Mouse (Mus musculus): ENCODE results near the gene Mtx3. TPM values are rescaled to one million over a fixed set of nuclear protein-coding genes. Genes with fewer than 3 reads are reported as not detected.

Mtx3 gene
- polyA plus RNA-seq, 1 experiment: 0.01 TPM

GRCm38 (mm10) chr13:92880589-92880988 lies 36.0 kb downstream of the Mtx3 start:
- Histone ChIP-seq H3K4me3 (replicated peaks) (no peak overlapping the region), H3K9me3 (ENCODE audit: control insufficient read depth, low read length) (no peaks in the 10 kb centered on the region), H3K4me1 (ENCODE audit: control insufficient read depth) (no peaks in the 10 kb centered on the region), H3K27me3 (ENCODE audit: control insufficient read depth) (no peaks in the 10 kb centered on the region), H3K36me3 (ENCODE audit: control insufficient read depth) (no peaks in the 10 kb centered on the region)
- TF ChIP-seq TAL1 (IDR thresholded peaks at IDR 0.05; ENCODE audit: low read length) (no peak), GATA1 (IDR thresholded peaks at IDR 0.05; ENCODE audit: low read length) (no peak)

- Histone ChIP-seq H3K4me3 (replicated peaks) (no peak overlapping the region), H3K36me3 (ENCODE audit: control insufficient read depth) (no peaks in the 10 kb centered on the region), H3K4me1 (ENCODE audit: control insufficient read depth) (no peaks in the 10 kb centered on the region), H3K27me3 (ENCODE audit: control insufficient read depth) (no peaks in the 10 kb centered on the region), H3K9me3 (ENCODE audit: control insufficient read depth, low read length) (no peaks in the 10 kb centered on the region)
- TF ChIP-seq TAL1 (IDR thresholded peaks at IDR 0.05; ENCODE audit: low read length) (no peak), GATA1 (IDR thresholded peaks at IDR 0.05; ENCODE audit: low read length) (no peak)
Measured at GRCm38 (mm10) chr13:92882271-92882985, 37.9 kb downstream of the Mtx3 start.

- H3K36me3 ChIP-seq (ENCODE audit: control insufficient read depth): no peaks in the 10 kb centered on the region
- H3K27me3 ChIP-seq (ENCODE audit: control insufficient read depth): no peaks in the 10 kb centered on the region
- no peak overlapping the region for H3K4me3 ChIP-seq (replicated peaks)
- no peak for TF ChIP-seq GATA1 (IDR thresholded peaks at IDR 0.05; ENCODE audit: low read length)
- no peak for TF ChIP-seq TAL1 (IDR thresholded peaks at IDR 0.05; ENCODE audit: low read length)
- no peaks in the 10 kb centered on the region for H3K9me3 ChIP-seq (ENCODE audit: control insufficient read depth, low read length)
- no peaks in the 10 kb centered on the region for H3K4me1 ChIP-seq (ENCODE audit: control insufficient read depth)
Measured at GRCm38 (mm10) chr13:92882986-92883720, 38.6 kb downstream of the Mtx3 start.

DNA sequence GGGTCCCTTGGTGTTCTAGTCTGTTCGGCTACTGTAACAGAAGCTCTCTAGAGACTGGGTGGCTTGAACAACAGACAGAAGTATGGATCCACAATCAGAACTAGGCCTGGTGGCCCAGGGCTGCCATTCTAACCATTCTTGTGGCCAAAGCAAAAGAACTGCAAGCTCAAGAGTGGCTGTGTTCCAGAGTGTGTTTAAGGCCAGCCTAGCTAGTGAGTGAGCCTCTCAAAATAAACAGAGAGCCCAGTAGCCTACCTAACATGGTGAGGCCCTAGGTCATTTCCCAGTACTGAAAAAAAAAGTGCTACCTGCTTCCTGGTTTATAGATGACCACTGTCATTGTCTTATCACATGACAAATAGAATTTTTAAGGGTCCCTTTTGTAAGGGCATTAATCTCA lies 39.6 kb downstream of the Mtx3 start:
- TF ChIP-seq TAL1 (IDR thresholded peaks at IDR 0.05; ENCODE audit: low read length): no peak
- no peak for TF ChIP-seq GATA1 (IDR thresholded peaks at IDR 0.05; ENCODE audit: low read length)
- H3K4me3 ChIP-seq (replicated peaks): no peak overlapping the region
- H3K36me3 ChIP-seq (ENCODE audit: control insufficient read depth): no peaks in the 10 kb centered on the region
- no peaks in the 10 kb centered on the region for H3K9me3 ChIP-seq (ENCODE audit: control insufficient read depth, low read length)
- no peaks in the 10 kb centered on the region for H3K4me1 ChIP-seq (ENCODE audit: control insufficient read depth)
- no peaks in the 10 kb centered on the region for H3K27me3 ChIP-seq (ENCODE audit: control insufficient read depth)

- Histone ChIP-seq H3K9me3 (ENCODE audit: control insufficient read depth, low read length) (no peaks in the 10 kb centered on the region), H3K36me3 (ENCODE audit: control insufficient read depth) (no peaks in the 10 kb centered on the region), H3K4me1 (ENCODE audit: control insufficient read depth) (no peaks in the 10 kb centered on the region), H3K4me3 (replicated peaks) (no peak overlapping the region), H3K27me3 (ENCODE audit: control insufficient read depth) (no peaks in the 10 kb centered on the region)
- TF ChIP-seq TAL1 (IDR thresholded peaks at IDR 0.05; ENCODE audit: low read length) (no peak), GATA1 (IDR thresholded peaks at IDR 0.05; ENCODE audit: low read length) (no peak)
Measured at GRCm38 (mm10) chr13:92884930-92885329, 40.4 kb downstream of the Mtx3 start.

DNA sequence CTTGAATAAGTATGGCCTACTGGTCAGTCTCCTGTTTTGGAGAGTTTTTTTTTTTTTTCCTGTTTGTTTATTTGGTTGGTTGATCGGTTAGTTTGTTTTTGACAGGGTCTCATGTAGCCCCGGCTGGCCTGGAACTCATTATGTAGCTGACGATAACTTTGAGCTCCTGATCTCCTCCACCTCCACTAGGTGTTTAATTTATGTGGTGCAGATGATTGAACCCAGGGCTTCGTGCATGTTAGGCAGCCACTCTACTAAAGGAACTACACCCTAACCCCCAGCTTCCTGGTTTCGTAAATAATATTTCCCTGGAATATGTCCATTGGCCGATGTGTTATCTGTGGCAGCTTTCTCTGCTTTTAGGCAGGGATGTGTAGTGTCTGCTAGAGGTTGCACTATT lies 54.5 kb downstream of the Mtx3 start:
- H3K4me1 ChIP-seq (ENCODE audit: control insufficient read depth): no peaks in the 10 kb centered on the region
- no peak overlapping the region for H3K4me3 ChIP-seq (replicated peaks)
- TF ChIP-seq GATA1 (IDR thresholded peaks at IDR 0.05; ENCODE audit: low read length) (no peak), TAL1 (IDR thresholded peaks at IDR 0.05; ENCODE audit: low read length) (no peak)
- H3K36me3 ChIP-seq (ENCODE audit: control insufficient read depth): no peaks in the 10 kb centered on the region
- H3K9me3 ChIP-seq (ENCODE audit: control insufficient read depth, low read length): no peaks in the 10 kb centered on the region
- no peaks in the 10 kb centered on the region for H3K27me3 ChIP-seq (ENCODE audit: control insufficient read depth)

DNA sequence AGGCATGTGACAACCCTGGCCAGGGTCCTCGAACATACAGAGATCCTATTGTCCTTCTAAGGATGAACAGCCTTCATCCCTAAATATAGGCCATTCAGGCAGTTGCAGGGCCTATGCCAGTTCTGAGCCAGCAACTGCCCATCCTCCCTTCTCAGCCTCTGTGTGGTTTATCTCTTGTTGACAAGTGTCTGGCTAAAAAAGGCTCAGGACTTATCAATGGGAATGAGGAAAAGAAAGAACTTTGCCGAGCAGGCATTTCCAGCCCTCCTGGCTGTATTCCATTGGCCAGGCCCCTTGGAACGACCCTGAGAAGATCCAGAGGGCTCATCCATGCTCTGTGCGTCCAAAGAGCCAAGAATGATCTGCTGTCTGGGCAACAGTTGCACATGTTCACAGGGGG lies 58.7 kb downstream of the Mtx3 start:
- Histone ChIP-seq H3K27me3 (ENCODE audit: control insufficient read depth) (no peaks in the 10 kb centered on the region), H3K4me1 (ENCODE audit: control insufficient read depth) (no peaks in the 10 kb centered on the region), H3K4me3 (replicated peaks) (no peak overlapping the region), H3K36me3 (ENCODE audit: control insufficient read depth) (no peaks in the 10 kb centered on the region), H3K9me3 (ENCODE audit: control insufficient read depth, low read length) (no peaks in the 10 kb centered on the region)
- TF ChIP-seq GATA1 (IDR thresholded peaks at IDR 0.05; ENCODE audit: low read length): no peak
- no peak for TF ChIP-seq TAL1 (IDR thresholded peaks at IDR 0.05; ENCODE audit: low read length)

- no peaks in the 10 kb centered on the region for H3K4me1 ChIP-seq (ENCODE audit: control insufficient read depth)
Measured at GRCm38 (mm10) chr13:92905944-92906343, 61.4 kb downstream of the Mtx3 start.

DNA sequence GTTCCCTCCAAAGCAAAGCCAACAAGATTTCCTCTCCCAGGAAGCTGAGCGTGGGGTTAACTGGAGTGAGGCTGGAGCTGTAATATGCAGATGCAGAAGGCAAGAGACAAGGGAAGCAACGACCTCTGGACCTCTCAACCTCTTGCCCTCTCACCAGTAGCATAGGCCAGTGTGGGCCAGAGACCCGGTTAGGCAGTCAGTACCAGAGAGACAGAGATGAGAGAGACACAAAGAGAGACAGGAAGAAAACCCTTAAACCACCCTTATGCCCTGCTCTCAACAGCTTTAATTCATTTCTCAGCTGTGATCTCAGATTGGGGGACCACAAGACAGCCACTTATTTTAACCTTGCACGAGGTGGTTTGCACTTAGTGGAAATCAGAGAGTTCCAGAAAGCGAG lies 62.8 kb downstream of the Mtx3 start:
- TF ChIP-seq TAL1 (IDR thresholded peaks at IDR 0.05; ENCODE audit: low read length): no peak
- TF ChIP-seq GATA1 (IDR thresholded peaks at IDR 0.05; ENCODE audit: low read length): no peak
- H3K9me3 ChIP-seq (ENCODE audit: control insufficient read depth, low read length): no peaks in the 10 kb centered on the region
- H3K4me1 ChIP-seq (ENCODE audit: control insufficient read depth): no peaks in the 10 kb centered on the region
- no peaks in the 10 kb centered on the region for H3K36me3 ChIP-seq (ENCODE audit: control insufficient read depth)
- no peaks in the 10 kb centered on the region for H3K27me3 ChIP-seq (ENCODE audit: control insufficient read depth)
- no peak overlapping the region for H3K4me3 ChIP-seq (replicated peaks)

More at GRCm38 (mm10) chr13:92905944-92906343, 61.4 kb downstream of the Mtx3 start:
- Histone ChIP-seq H3K36me3 (ENCODE audit: control insufficient read depth) (no peaks in the 10 kb centered on the region), H3K9me3 (ENCODE audit: control insufficient read depth, low read length) (no peaks in the 10 kb centered on the region), H3K27me3 (ENCODE audit: control insufficient read depth) (no peaks in the 10 kb centered on the region), H3K4me3 (replicated peaks) (no peak overlapping the region)
- TF ChIP-seq GATA1 (IDR thresholded peaks at IDR 0.05; ENCODE audit: low read length) (no peak), TAL1 (IDR thresholded peaks at IDR 0.05; ENCODE audit: low read length) (no peak)

Other genes with a start within 250 kb of the Mtx3 start
- gene Serinc5, start 233.7 kb upstream of the Mtx3 start, polyA plus RNA-seq (2012): 0.56 and 0.58 TPM in 2 replicates
- gene Thbs4, start 49.9 kb upstream of the Mtx3 start, polyA plus RNA-seq (2012): not detected in 2 replicates